Mouse (Mus musculus) megakaryocyte, embryonic 14.5 days (primary cell): ENCODE measurements at regions not wholly inside any gene's neighbourhood (a gene's known extent, or its start where the extent isn't known, plus 50 kb on each side); places are given as distances from the start of the nearest gene placed in this dataset.

Source experiments
- H3K27me3 ChIP-seq: replicated peaks from 2 replicates; pipeline ENCODE3; 2012; ENCODE audit warnings: inconsistent platforms
- H3K36me3 ChIP-seq: replicated peaks from 2 replicates; pipeline ENCODE3; 2012; ENCODE audit warnings: low read length, inconsistent platforms, mixed read lengths
- H3K4me1 ChIP-seq: 2 replicates; pipeline ENCODE4 v1.6.1; 2012; ENCODE audit warnings: inconsistent platforms
- H3K4me3 ChIP-seq: replicated peaks from 2 replicates; pipeline ENCODE3; 2012; ENCODE audit warnings: moderate library complexity, mild to moderate bottlenecking, inconsistent platforms
- H3K9me3 ChIP-seq: 2 replicates; pipeline ENCODE4 v1.6.1; 2012; ENCODE audit warnings: inconsistent platforms
- FLI1 ChIP-seq: IDR thresholded peaks from 2 replicates; pipeline ENCODE4 v1.6.1; 2012; ENCODE audit warnings: low read length, inconsistent platforms, mixed read lengths
- GATA1 ChIP-seq: IDR thresholded peaks from 3 replicates; pipeline ENCODE4 v1.6.1; 2012; ENCODE audit warnings: mixed read lengths, low read length, inconsistent platforms, borderline replicate concordance

DNA sequence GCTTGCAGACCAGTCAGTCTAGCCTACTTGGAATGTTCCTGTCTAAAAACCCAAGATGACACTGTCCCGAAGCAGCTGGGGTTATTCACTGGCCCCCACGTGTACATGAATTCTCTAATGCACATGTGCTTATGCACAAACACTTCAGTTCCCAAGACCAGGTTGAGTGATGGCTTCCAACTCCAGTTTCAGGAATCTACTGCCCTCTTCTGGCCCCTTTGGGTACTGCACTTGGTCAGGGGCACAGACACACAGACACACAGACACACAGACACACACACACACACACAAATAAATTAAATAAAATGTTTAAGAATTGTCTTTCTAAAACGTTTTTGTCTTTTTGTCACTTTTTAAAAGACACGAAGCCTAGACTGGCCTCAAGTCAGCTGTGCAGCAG, 87.5 kb upstream of the Map4k3 start:
- no peak for TF ChIP-seq GATA1
- TF ChIP-seq FLI1, result no peak
- no peaks in the 10 kb centered on the region for H3K4me1 ChIP-seq
- H3K36me3 ChIP-seq, result no peaks in the 10 kb centered on the region
- no peak overlapping the region for H3K4me3 ChIP-seq
- H3K27me3 ChIP-seq, result peaks cover 2% of the 10 kb centered on the region
- peaks cover 4% of the 10 kb centered on the region for H3K9me3 ChIP-seq

DNA sequence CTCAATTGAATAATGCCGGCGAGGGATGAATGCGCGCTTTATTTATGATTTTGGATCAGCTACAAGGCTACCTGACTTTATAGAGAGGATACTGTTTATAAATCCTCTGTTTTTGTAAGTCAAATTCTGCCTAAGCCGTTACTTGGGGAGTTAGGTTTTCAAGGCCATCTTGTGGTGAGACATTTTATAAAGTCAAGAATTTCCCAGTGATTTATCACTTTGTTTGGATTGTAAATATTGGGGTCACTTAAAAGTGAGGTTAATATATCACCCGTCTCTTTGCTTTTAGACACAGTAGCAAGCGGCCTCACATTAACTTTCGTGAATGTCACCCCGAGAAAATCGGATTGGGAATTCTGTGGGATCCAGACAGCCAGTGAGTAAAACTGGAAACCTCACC, 84.9 kb upstream of the Map4k3 start:
- no peaks in the 10 kb centered on the region for H3K36me3 ChIP-seq
- H3K4me1 ChIP-seq, result no peaks in the 10 kb centered on the region
- H3K27me3 ChIP-seq, result peaks cover 7% of the 10 kb centered on the region
- TF ChIP-seq FLI1 (no peak), GATA1 (no peak)
- H3K9me3 ChIP-seq, result peaks cover 4% of the 10 kb centered on the region
- no peak overlapping the region for H3K4me3 ChIP-seq

DNA sequence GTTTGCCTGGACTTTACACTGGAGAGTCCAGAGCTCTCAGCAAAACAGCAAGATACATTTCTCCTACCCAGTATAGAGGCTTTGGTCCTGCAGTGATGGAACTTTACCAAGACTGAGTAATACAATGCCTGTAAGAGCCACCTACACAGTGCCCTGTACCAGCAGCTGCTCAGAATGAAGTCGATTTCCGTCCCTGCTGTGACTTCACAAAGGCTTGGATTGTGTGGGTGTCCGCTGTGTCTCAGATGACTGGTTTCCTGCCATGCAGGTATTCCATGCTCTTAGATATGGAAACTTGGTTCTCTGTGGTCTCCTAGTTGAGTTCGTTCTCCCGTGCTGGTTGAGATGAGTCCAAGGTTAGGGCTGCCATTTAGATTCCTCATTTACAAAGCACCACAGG, 81.0 kb upstream of the Map4k3 start:
- H3K4me1 ChIP-seq, result no peaks in the 10 kb centered on the region
- TF ChIP-seq GATA1 (no peak), FLI1 (no peak)
- peaks cover 9% of the 10 kb centered on the region for H3K27me3 ChIP-seq

DNA sequence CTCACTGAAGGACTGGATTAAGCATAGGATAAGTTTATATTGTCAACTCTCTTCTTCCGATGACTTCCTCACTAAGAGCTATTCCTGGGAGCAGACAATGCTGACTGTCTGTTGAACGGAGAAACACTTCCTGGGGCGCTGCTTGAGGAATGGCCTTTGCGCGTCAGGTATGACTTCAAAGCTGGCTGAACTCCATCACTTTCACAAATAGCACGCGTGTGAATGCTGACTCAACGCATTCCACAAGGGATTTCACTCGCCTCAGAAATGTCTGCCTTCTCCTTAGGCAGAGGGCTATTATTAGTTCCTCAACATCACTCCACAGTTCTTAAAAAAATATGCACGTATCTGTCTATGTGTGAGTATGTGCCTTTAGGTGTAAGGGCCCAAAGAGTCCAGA, 79.8 kb upstream of the Map4k3 start:
- Histone ChIP-seq H3K27me3 (peaks cover 10% of the 10 kb centered on the region), H3K4me1 (no peaks in the 10 kb centered on the region), H3K36me3 (no peaks in the 10 kb centered on the region), H3K9me3 (no peaks in the 10 kb centered on the region), H3K4me3 (no peak overlapping the region)
- TF ChIP-seq FLI1 (no peak), GATA1 (no peak)

More for the DNA sequence above, 81.0 kb upstream of the Map4k3 start:
- no peaks in the 10 kb centered on the region for H3K36me3 ChIP-seq
- H3K4me3 ChIP-seq, result no peak overlapping the region
- H3K9me3 ChIP-seq, result no peaks in the 10 kb centered on the region

DNA sequence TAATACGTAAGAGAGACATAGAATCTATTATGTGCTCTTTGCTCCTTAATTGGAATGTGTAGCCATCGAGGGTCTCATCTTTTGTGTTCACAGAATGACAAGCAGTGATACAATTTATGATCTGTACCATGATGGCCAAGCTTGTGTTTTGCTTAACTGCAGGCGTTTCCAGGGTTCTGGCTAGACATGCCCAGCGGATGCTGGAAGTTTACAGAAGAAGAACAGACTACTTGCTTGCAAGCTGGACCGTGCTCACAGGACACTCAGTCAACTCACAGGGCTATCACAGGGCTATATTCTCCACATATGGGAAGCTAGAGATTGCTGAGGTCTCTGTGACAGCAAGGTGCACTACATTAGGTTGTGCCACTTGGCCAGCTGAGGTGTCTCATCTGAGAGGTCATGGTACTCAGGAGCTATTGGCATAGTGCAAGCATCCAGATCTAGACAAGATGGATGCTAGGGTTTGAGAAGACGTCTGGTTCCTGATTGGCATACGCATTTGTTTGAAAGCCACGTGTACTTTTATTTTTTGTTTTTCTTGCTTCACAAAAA, 75.2 kb upstream of the Map4k3 start:
- Histone ChIP-seq H3K4me3 (no peak overlapping the region), H3K27me3 (peaks cover 19% of the 10 kb centered on the region), H3K4me1 (peaks cover 7% of the 10 kb centered on the region; the same call in 1 of the 2 replicates), H3K36me3 (no peaks in the 10 kb centered on the region), H3K9me3 (peaks cover 5% of the 10 kb centered on the region)
- no peak for TF ChIP-seq FLI1

DNA sequence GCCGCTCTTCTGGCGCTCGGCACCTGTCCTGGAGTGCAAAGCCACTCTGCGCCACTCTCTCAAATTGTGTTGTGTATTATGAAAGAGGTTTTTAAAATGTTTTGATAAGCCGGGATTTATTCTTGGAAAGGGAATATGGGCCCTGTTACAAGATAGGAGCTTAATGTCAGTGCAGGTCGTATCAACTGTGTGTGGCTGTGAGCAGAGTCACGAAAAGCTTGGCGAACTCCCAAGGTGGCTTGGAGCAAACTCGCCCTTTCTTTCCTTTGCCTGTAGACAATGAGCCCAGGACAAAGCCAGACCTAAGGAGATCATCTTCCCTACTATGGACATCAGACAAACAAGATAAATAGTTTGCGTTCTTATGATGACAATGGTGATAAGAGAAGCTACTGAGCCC, 74.3 kb upstream of the Map4k3 start:
- peaks cover 7% of the 10 kb centered on the region; the same call in 1 of the 2 replicates for H3K4me1 ChIP-seq
- H3K9me3 ChIP-seq, result peaks cover 5% of the 10 kb centered on the region
- H3K4me3 ChIP-seq, result no peak overlapping the region
- TF ChIP-seq FLI1, result no peak
- TF ChIP-seq GATA1, result no peak
- no peaks in the 10 kb centered on the region for H3K36me3 ChIP-seq
- H3K27me3 ChIP-seq, result peaks cover 17% of the 10 kb centered on the region

DNA sequence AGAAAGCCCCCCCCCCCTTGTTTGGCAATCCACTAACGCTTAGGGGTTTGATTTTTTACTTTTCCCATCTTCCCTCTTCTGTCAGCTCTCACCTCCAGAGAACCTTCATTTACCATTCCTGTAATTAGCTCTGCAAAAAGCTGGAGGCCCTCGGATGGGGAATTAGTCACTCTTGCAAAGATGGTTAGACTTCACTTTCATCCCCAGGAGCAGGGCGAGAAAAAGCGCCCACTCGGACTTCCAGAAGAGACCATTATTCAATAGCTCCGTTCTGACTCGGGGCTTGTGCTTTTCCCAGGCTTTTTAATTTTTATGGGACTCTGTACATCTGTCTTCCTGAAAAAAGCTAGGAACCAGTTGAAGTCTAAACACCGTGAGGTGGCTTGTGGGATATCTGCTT, 73.7 kb upstream of the Map4k3 start:
- TF ChIP-seq GATA1, result no peak
- TF ChIP-seq FLI1, result no peak
- peaks cover 7% of the 10 kb centered on the region; the same call in 1 of the 2 replicates for H3K4me1 ChIP-seq
- H3K9me3 ChIP-seq, result peaks cover 5% of the 10 kb centered on the region
- no peaks in the 10 kb centered on the region for H3K36me3 ChIP-seq
- H3K27me3 ChIP-seq, result peaks cover 17% of the 10 kb centered on the region
- H3K4me3 ChIP-seq, result no peak overlapping the region

DNA sequence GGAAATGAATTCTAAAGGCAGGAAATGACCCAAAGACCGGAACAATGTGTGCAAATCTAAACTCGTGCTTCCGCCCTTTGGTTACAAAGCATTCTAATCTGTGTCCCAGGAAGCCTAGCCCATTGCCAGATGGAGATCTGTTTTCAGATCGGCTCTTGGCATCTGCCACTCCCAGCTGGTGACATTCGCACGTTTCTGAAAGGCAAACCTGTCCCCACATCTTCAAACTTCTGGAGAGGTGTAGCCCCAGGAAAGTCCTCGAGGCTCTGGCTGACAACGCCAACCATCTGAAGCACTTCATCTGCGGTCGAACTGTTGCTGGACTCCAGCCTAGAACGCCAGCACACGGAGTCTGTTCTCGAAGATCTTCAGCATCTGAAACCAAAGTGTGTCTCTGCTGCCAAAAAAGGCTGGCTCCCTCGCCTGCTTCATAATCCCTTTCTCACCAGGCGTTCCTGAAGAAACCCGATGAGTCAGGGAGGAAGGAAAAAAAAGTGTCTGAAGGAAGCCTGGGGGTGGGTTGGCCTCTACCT, 73.2 kb upstream of the Map4k3 start:
- peaks cover 5% of the 10 kb centered on the region for H3K9me3 ChIP-seq
- H3K36me3 ChIP-seq, result no peaks in the 10 kb centered on the region
- peaks cover 17% of the 10 kb centered on the region for H3K27me3 ChIP-seq
- TF ChIP-seq FLI1 (no peak), GATA1 (no peak)
- H3K4me1 ChIP-seq, result peaks cover 7% of the 10 kb centered on the region; the same call in 1 of the 2 replicates
- no peak overlapping the region for H3K4me3 ChIP-seq

DNA sequence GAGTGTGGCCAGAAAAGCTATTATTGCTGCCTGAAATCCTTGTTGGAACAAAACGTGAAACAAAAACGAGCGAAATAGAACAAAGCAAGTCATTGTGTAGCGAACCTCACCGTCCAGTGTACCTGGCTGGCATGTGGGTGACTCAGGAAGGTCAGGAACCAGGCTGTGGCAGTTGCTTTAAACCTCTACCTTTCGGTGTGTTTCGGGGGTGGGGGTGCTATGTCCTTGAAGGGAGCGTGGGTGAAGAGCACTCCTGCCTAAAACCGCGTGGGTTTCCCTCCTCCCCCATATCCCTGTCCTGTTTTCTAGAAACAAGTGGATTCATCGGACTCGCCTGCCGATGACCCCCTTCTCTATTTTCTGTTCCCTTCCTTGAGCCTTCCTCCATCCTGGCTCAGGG, 72.6 kb upstream of the Map4k3 start:
- Histone ChIP-seq H3K27me3 (peaks cover 19% of the 10 kb centered on the region), H3K4me1 (peaks cover 7% of the 10 kb centered on the region; the same call in 1 of the 2 replicates), H3K9me3 (peaks cover 5% of the 10 kb centered on the region), H3K36me3 (no peaks in the 10 kb centered on the region), H3K4me3 (no peak overlapping the region)
- TF ChIP-seq GATA1 (no peak), FLI1 (no peak)

DNA sequence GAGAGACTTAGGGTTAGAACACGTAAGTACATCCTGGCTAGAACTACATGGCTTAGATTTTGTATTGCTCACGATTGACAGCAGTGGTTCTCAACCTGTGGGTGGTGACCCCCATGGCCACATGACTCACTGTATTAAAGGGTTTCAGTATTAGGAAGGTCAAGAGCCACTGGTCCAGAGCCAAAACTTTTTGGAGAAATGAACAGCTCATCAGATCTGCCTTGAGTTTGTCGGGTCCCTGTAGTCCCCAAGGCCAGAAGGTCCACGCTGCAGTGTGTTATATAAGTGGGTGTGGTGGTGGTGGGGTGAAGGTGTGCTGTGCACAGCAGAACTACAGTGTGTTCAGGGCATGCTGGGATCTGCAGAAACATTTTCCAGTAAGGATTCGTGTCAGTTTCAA, 72.2 kb upstream of the Map4k3 start:
- no peak for TF ChIP-seq GATA1
- no peak for TF ChIP-seq FLI1
- H3K9me3 ChIP-seq, result peaks cover 5% of the 10 kb centered on the region
- H3K4me1 ChIP-seq, result peaks cover 7% of the 10 kb centered on the region; the same call in 1 of the 2 replicates
- H3K27me3 ChIP-seq, result peaks cover 19% of the 10 kb centered on the region
- no peaks in the 10 kb centered on the region for H3K36me3 ChIP-seq
- no peak overlapping the region for H3K4me3 ChIP-seq
